Mouse (Mus musculus): ENCODE data around the gene Anapc15.
"Not testable (repeated sequence)": the region's sequence is repeated elsewhere in the genome, so short reads cannot be mapped to it uniquely, and the experiment has no call there.

The Anapc15 gene

DNA sequence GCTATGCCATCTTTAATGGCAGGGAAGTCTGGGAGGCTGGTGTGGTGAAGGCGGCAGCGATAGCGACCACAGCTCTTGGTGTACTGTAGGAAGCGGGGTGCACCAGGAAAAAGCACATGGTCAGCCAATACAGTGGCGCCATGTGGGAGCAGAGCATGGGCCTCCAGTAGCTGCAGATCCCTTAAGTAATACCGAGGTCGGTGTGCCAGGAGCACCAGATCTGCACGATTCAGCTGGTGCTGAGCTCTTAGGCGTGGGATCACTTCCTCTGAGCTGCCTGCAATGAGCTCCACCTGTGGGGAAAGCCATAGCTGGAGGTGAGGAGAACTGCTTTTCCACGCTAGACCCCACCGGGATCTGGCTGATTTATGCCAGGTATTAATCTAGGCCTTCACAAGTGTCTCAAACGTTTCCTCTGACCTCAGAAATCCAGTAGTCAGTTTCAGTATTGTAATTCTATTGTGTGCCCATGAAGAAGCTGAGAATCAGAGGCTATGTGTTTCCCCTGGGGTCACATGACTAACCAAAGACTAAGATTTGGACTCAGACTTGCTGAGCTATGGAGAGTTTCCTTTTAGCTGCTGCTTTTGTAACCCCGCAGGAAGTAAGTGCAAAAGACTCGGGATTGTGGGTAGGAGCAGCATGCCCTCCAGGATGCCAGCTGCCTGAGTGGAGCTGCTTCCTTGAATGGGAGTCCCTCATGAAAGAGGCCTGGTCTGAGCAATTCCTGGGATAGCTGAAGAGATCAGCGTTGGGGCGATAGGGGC, 37.0 kb downstream of the Anapc15 start:
- DNase-seq = no peak

DNA sequence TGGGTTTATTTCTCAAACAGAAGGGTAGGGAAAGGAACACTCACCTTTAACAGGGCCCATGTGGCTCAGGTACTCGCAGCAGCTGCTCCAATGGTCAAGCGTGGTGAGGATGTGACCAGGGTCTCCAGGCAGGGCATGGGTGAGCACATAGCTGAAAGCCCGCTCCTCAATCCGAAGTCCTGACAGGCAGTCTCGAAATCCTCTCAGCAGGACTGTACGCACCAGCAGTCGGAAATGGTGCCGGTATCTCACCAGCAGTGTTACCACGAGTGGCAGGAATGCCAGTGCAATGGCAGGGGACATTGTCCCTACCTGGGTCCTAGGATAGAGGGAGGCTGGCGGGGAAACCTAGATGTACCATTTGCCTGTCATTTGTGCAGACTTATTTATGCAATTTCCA, 38.5 kb downstream of the Anapc15 start:
- DNase-seq = no peak

DNA sequence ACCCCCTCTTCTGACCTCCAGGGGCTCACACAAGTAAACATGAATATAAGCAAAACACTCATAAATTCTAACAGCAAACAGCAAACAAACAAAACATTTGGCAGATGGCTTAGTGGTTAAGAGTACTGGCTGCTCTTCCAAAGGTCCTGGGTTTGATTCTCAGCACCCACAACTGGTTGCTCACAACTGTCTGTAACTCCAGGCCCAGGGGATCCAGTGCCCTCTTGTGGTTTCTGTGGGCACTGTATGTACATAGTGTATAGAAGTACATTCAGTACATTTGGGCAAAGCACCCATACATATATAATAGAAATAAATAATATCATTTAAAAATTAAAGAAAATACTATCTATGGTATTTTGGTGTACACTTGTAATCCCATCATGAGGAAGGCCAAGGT, 39.3 kb downstream of the Anapc15 start:
- no peak for DNase-seq

DNA sequence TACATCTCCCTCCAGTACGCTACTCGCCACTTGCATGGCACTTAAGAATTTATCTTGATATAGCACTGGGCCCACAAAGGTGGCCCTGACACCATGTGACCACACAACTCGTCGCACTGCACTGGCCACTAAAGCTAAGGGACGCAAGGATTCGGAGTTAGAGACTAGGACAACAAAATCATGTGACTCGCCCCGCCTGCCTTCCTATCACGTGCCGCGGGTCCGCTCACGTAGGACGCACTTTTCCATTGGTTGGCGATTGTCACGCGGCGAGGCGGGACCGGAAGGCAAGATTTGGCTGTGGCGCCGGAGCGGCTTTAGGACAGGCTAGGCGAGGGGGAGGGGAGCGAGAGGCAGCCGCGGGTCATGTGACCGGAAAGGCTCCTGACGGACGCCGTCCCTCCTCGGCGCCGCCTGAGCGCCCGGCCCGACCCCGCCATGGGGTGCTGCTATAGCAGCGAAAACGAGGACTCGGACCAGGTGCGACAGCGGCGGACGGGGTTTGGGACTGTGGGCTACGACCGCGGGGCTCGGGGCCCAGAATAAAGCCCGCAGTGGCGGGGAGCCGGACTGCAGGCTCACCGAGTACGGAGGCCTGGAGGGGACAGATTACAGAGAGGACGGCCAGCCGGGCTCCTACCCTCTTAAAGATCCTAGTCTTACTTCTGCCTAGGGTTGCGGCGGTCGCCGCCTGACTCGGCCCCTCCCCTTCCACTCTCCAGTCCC, 42.2 kb downstream of the Anapc15 start, which contains the start of gene Lamtor1:
Gene Lamtor1 (plus strand): TSS at position 344 of the 726 bp plus-strand sequence.
- DNase-seq = peak; percentile 99 to 100

DNA sequence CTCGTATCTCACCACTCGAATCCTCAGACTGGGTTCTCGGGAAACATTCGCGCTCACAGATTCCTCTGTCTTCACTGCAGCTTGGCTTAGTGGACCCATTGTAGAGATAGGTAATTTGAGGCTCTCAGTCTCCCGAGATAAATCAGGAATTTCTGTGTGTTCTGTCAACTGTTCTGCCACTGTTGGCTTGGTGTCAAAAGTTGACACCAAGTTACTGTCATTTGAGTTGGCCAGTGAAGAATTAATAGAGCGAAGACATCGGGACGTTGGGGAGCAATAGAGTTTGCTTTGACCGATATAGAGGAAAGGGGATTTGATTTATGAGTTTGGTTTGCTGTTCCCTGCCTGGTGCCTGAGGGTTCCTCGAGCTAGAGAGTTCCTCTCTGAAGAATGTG, 42.8 kb downstream of the Anapc15 start, which contains the start of gene Tomt:
Gene Tomt (minus strand): TSS at position 73 of the 395 bp plus-strand sequence.
- DNase-seq = no peak

DNA sequence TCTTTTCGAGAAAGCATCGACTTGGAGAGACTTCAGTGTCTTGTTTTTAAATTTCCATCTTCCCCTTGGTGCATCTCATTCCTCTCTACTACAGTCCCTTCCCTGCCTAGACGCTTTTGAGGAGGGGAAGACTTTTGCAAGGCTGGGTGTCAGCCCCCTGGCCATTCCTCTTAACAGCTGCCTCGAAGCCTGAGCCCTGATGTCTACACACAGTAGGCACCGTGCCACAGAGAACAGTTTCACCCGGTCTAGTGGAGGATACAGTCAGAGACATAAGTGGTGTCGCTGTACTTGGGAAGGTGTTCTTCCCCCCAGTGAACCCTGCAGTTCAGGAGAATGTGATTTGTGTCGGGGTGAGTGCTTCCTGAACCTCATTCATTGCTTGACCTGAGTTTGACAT, 43.2 kb downstream of the Anapc15 start:
- DNase-seq = no peak

DNA sequence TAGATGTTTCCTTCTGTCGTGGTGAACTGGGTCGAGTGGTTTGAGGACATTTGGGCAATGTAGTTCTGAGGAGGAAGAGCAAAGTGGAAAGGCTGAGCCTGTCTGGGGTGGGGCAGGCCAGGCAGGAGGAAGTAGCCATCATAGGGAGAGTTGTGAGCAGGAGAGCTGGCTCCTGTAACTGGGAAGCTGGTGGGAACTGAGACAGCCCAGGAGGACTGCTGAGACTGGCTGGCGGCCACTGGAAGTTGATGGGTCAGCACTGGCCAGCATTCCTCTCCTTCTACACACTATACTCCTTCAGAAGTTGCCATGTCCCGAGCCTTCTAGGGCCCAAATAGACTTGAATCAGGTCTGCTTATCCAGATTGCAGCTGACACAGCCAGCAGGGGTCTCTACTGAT, 44.9 kb downstream of the Anapc15 start:
- DNase-seq = peak; percentile 16 to 22

DNA sequence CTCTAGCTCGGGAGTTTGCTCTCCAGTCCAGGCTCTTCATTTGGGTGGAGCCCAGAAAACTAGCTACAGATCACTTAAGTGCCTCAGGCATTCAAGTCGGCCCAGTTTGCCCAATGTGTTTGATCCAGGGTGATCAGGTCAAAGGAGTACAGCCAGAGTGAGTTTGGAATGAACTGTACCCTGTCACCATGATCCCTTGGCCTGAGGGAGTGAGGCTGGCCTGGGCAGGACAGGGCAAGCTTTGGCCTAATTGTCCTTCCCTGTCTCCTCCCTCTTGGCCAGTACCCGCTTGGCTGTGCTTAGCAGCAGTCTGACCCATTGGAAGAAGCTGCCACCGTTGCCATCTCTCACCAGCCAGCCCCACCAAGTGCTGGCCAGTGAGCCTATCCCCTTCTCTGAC, 46.6 kb downstream of the Anapc15 start:
- DNase-seq = no peak

DNA sequence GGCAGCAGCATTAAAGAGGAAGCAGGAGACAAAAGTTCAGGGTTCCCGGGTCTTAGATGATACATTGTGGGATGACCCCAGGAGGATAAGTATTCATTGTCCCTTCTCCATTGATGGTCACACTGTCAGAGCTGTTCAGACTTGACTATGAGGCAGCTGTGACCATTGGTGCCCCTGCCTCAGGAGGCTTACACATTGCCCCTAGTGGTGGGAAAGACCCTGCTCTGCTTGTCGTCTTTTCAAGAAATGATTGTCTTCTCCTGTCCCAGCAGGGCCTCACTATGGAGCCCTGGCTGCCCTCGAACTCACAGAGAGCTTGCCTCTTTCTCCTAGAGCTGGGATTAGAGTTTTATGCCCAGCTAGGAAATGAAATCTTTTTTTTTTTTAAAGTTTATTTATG, 48.5 kb downstream of the Anapc15 start:
- DNase-seq = no peak

DNA sequence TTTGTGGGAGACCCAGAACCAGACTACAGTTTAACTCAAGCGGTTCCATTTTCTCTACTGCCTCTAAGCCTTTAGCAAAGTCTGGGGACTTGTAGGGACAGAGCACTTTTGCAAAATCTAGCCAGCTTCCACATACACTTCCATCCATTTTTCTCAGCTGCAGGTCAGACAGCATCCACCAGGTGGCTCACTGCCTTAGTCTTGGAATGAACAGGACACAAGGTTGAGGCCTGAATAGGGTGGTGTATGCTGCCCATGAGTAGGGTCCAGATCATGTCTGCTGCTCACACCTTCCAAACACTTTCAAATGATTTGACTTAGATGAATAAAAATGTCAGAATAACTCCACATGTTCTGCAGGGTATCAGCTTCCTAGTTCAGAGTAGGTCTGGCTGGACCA, 54.6 kb downstream of the Anapc15 start:
- DNase-seq = peak; percentile 81 to 83

DNA sequence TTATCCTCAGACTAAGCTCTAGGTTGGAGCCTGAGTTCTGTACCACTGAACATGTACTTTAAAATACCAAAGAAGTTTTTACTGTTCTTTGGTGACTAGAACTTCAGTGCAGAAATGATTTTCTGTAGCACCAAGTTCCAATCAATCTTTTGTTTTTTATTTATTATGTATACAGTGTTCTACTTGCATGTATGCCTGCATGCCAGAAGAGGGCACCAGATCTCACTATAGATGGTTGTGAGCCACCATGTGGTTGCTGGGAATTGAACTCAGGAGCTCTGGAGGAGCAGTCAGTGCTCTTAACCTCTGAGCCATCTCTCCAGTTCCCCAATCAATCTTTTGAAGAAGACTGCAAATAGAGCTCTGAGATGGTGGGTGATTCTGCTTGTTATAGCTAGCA, 62.4 kb downstream of the Anapc15 start:
- DNase-seq = not testable (repeated sequence)

DNA sequence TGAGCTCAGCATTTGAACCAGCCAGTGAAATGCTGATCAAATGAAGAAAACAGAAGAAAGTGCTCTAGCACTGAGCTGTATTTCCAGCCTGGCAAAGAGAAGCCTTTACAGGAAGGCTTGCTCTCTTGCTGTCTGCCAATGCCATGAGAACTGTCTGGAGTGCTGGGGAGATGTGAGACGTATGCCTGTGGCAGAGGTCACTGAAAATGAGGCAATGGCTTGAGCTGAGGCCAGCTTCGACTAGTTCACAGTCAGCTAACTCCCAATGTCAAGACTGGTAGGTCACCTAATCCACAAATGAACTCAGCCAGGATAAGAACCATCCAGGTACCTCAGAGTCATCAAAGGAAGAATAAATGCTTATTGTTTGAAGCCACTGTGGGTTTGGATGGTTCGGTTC, 64.6 kb downstream of the Anapc15 start:
- no peak for DNase-seq

DNA sequence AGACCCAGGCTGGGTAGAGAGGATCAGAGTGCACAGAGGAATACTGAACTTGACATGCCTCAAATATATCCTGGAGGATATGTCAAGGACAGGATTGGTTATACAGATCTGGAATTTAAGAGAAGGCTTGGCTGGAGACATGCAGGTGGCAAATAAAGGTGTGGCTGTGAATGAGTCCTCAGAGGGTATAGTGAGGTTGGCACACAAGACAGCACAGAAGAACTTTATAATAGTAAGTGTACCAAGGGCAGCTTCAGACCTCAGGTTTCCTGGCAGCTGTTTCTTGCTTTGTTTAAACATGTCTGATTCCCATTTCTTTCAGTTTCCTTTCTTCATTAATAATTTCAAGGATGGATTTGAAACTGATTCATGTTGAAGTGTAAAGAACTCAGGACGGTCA, 69.0 kb downstream of the Anapc15 start:
- no peak for DNase-seq

DNA sequence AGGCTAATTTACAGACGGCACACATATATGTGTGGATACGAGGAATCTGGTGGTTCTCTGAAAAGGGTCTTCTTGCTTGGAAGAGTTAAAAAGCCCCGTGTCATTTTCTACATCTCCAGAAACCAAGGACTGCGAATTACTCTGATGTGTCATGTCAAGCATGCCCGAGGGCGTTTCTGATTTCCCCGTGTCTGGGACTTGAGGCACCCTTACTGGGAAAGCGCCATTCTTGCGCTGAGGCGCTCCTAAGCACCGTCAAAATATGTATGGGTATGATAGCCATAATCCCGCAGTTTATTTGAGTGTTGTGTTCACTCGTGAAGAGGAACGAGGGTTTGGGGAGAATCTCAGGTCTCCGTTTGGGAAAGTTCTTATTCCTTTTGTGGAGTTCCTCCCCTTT, 69.8 kb downstream of the Anapc15 start:
- peak; percentile 31 to 61 for DNase-seq

DNA sequence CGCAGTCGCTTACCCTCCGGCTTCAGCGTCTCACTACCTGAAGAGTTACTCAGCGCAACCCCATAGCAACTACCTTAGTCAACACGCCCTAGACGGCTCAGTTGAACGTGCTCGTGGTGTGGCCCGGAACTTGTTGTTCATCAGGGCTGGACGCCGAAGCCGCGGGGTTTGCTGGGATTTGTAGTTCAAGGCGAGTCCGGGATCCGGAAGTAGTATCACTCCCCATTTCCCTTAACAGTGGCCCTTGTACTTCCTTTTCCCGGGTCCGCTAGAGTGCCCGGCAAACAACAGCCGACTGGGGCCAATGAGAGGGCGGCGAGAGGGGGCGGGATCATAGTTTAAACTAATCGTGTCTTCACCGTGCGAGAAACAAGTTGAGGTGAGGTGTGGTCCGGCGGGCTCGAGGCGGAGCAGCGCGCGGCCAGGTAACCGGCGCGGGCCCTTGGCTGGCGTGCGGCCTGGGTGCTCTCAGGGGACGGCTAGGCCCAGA, 70.3 kb downstream of the Anapc15 start, which contains the start of the genes Lrrc51 and Numa1:
Gene Lrrc51 (minus strand): TSS at position 145 of the 490 bp plus-strand sequence.
Gene Numa1 (plus strand): TSS at position 361 of the 490 bp plus-strand sequence.
- DNase-seq = peak; percentile 96 to 97

DNA sequence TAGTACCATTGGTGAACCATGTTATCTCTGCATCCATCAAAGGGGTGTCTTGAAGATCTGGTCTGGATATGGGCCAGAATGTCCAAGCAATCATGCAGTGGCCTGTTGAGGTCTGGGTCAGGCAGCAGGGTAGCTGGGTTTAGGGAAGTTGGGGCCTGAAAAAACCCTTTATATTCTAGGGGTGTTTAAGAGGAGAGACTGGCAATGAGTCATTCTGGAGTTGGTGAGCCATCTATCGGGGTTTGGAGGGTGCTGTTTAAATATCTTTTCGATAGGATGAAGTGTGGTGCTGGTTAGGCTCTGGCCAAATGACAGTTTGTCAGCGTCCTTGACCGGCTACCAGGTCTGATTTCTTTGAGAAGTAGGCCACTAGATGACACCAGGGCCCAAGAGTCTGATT, 72.4 kb downstream of the Anapc15 start:
- no peak for DNase-seq

DNA sequence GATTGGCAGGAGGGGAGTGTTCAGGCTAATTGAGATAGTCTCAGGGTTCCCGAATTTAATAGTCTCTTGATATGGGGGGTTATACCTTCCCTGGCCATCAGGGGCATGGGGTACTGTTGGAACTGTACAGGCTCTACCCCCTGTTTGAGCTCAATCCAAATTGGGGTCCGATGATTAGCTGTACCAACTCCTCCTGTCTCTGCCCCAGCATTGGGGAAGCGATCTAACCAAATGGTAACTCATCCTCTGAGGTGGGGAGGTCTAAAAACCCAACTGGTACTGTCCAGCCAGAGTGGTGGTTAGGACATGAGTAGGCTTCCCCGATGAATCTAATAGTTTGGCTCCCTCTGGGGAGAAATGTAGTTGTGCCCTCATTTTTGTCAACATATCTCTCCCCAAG, 73.5 kb downstream of the Anapc15 start:
- no peak for DNase-seq

DNA sequence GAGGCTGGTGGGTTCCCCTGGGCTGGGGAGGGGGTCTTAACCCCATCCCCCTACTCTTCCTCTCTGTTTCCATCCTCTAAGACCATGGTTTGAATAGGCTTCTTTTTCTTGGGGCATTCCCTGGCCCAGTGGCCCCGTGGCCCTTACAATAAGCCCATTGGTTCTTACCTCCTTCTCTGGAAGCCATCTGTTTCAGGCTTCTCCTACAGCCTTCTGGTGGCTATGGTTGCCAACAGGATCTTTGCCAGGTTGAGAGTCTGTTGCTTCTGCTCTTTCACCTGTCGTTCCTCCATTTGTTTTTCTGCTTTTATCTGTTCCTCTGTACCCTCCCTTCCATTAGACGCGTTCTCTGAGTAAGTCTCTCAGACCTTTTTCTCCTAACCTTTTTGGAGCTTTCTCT, 74.1 kb downstream of the Anapc15 start:
- DNase-seq = no peak

DNA sequence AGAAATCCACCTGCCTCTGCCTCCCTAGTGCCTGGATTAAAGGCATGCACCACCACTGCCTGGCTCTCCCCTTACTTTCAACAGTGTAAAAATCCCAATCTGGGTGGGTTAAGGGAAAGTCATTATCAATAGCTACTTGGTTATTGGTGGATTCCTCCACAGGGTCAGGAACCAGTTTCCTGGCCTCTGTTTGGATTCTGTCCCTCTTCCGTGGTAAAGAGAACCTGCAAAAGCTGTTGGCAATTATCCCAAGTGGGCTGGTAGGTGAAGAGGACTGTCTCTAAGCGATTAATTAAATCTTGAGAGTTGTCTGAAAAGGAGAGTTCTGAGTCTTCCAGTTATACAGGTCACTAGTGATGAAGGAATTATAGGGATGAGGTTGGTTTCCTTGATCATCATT, 74.8 kb downstream of the Anapc15 start:
- no peak for DNase-seq

DNA sequence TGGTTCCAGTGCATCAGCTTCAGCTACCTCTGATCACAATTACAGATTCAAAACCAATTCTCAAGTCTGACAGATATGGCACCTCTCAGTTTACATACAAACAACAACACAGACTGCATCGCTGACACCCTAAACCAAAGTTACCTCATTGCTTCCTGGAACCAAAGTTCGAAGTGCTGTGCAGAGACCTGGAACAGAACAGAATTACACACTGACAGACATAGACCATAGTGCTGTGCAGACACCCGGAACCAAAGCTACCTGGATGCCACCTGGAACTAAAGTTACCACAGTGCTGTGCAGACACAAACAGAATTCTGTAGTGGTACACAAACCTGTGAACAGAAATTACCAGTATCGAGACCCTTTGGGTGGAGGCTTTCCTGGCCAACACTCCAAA, 76.2 kb downstream of the Anapc15 start:
- peak in 1 of 2 experiments; percentile 17 for DNase-seq

DNA sequence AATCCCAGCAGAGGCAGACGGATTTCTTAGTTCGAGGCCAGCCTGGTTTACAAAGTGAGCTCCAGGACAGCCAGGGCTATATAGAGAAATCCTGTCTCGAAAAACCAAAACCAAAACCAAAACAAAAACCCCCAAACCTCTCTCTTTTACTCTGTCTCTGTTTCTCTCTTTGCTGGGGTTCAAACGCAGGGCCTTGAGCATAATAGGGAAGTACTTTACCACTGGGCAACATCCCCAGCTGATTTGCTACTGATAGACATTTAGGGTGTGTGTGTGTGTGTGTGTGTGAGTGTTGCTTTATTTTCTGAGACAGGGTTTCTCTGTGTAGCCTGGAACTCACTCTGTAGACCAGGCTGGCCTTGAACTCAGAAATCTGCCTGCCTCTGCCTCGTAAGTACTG, 85.5 kb downstream of the Anapc15 start:
- DNase-seq = not testable (repeated sequence)

All from kidney, postnatal 4 days (tissue).